Mouse (Mus musculus): ENCODE data around the gene Tfap2a.

Tfap2a gene

DNA sequence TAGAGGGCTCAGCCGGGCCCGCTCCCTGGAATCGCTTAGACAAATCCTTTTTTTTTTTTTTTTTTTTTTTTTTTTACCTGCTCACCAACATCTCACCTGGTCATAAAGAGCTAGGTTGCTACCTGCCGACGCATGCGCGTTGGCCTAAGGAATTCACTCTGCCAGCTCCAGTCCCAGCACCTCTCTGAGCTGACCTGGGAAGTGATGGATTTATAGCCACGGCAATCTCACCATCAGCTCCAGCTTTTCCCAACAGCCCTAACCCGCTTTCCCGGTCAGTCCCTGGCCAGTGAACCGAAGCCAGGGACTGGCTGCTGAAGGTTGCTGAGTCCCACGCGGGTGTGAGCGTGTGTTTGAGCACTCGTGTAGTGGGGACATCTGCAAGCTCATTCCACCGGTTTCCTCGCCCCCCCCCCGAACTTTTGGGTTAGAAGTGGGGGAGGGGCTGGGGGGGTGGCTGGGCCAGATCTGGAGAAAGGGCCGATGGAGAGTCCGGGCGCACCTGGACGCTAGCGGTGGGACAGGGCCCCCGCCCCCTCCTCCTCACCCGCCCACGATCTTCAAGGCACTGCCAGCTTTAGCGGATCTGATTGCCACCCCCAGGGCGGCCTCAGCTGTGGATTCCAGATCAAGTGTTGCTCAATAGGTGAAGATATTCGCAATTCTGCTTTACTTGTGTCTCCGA, at the start of gene Tfap2a:
TSS of gene Tfap2a (minus strand) at position 181 of the 685 bp plus-strand sequence.
- DNase-seq (ENCODE audit: low spot score in 2 of 2) = no peak

DNA sequence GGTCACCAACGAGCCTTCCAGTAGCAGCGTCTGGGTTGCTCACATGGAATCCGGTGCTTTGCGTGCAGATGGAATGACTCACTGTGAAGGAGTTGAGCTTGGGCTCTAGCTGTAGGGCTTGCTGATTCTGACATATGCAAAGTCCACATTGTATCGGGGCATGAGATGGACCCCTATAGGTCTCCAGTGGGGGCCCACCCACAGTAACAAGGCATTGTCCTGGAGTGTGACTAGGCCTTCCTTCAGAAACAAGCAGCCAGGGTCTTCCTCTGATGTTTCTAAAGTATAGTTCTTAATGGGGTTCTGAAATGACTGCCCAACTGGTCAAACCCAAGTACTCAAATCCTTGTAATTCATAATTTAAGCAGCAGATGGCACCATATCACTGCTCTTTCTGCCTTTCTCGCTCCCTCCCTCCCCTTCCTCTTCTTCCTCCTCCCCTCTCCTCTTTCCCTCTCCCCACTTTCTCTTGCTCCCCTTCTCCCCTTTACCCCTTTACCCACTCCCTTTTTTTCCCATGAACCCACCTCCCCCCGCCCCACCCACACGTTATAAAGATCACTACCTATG, 46.1 kb upstream of the Tfap2a start:
- no peak for DNase-seq (ENCODE audit: low spot score in 2 of 2)

GRCm38 (mm10) chr13:40757995-40758394, 19.8 kb upstream of the Tfap2a start:
- no peak for DNase-seq (ENCODE audit: low spot score in 2 of 2)

DNA sequence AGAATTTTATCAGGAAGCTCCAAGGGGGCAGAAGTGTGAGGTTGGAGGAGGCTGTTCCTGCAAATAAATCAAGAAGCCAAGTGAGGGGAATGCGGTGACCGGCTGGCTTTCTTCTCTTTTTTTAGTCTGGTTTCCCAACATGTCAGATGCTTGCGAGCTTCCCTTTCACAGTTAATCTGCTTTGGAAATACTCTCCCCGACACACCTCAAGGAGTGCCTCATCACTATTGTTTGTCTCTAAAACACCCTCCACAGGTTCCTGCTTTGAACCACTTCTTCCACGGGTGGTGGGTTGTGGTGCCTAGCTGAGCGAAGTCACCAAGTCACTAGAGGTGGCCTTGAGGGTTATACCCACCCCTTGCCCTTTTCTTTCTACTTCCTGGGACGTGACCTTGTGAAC, 18.2 kb upstream of the Tfap2a start:
- DNase-seq (ENCODE audit: low spot score in 2 of 2) = no peak

DNA sequence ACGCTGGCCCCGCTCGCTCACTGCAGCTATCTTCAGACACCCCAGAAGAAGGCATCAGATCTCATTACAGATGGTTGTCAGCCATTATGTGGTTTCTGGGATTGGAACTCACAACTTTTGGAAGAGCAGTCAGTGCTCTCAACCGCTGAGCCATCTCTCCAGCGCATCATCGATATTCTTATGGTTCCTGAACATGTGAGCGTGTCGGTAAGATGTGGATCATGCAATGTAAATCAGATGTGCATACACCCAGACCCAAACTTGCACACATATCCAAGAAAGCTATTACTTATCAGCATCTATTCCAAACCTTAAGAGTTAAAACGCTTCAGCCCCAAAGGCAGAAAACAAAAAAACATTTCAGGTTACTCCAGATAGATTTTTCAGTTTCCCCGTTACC, 15.9 kb upstream of the Tfap2a start:
- DNase-seq (ENCODE audit: low spot score in 2 of 2) = no peak

- DNase-seq (ENCODE audit: low spot score in 2 of 2) = no peak
Observed at GRCm38 (mm10) chr13:40751889-40752288, 13.7 kb upstream of the Tfap2a start.

- DNase-seq (ENCODE audit: low spot score in 2 of 2) = no peak
Observed at GRCm38 (mm10) chr13:40749603-40749905, 11.4 kb upstream of the Tfap2a start.

DNA sequence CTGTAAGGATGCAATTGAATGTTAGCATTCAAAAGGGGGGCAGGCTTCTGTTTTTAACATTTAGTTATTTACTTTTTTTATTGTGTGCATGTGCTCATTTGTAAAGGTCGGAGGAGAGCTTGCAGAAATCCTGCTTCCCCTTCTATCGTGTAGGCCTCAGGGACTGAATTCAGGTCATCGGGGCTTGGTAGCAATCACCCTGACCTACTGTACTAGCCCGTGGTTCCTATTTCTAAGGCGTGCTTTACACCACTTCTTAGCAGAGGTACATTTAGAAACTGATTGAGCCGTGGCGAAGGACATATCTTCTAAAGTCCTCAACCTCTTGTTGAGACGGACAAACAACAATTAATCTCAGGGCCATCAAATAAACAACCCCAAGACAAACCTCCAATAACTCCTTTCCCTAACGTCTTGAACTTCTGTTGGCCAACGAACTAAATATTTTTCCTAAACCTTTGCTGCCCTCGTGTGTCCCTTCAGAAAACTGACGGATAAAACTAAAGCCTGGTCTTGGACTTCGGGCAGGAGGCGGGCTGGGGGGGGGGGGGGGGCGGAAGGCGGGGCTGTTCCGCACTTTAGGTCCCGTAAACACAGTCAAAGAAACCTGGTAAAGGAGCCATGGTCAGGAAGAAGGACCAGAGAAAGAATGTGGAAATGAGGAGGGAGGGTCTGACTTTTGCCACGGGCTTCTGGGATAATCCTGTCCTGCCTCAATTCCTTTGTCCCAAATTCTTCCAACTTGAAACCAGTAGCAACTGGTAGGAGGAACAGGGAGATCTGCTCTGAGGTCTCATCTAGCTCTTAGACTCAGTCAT, 10.8 kb upstream of the Tfap2a start:
- no peak for DNase-seq (ENCODE audit: low spot score in 2 of 2)

DNA sequence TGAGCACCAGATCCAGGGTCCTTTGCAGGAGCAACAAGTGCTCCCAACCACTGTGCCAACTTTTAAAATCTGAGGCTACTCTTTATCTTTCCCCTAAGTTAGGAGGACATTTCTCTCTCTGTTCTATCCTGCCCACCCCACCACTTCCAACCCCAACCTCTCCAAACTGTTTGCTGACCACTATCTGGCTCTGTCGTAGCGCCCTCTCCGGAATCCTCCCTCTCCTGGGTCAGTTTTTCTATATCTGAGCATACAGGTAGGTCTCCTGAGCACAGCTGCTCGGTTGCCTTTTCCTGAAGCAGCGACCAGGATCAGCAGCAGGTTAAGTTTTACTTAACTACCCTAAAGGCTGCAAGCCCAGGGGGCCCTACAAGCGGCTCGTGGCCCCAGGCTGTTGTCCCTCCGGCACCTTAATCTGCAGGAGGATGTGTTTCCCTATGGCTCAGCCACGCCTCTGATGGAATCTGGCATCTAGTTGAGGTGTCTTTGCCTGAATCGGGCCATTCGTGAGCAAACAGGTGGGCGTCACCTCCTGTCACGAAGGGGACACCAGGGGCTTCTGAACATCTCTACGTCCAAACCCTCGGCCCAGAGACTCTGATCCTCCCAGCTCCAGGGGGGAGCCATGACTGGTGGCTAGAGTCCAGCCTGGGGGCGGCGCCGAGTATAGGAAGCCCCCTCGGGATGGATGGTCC, 6.1 kb upstream of the Tfap2a start:
- no peak for DNase-seq (ENCODE audit: low spot score in 2 of 2)

DNA sequence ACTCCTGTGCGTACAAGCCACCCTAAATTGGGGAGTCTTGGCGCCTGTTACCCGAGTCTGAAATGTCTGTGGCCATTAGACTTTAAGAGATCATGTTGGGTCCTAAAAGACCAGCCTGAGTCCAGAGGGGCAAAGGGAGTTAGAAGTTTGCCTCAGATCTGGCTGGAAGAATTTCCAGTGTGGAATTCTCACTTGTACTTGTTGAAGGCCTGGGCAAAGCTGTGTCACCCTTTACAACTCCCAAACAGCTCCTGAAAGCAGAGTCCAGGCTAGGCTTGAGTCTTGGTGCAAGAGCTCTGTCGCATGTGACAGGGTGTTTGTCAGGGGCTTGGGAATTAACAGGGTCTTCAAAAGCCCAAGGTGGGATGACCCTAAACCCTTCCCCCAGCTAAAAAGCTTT, 5.0 kb upstream of the Tfap2a start:
- DNase-seq (ENCODE audit: low spot score in 2 of 2) = no peak

- no peak for DNase-seq (ENCODE audit: low spot score in 2 of 2)
Observed at GRCm38 (mm10) chr13:40741841-40742550, 3.8 kb upstream of the Tfap2a start.

- no peak for DNase-seq (ENCODE audit: low spot score in 2 of 2)
Observed at GRCm38 (mm10) chr13:40741436-40741835, 3.3 kb upstream of the Tfap2a start.

- no peak for DNase-seq (ENCODE audit: low spot score in 2 of 2)
Observed at GRCm38 (mm10) chr13:40740727-40741360, 2.7 kb upstream of the Tfap2a start.

- no peak for DNase-seq (ENCODE audit: low spot score in 2 of 2)
Observed at GRCm38 (mm10) chr13:40739901-40740300, 1.7 kb upstream of the Tfap2a start.

GRCm38 (mm10) chr13:40739121-40739650, 1.0 kb upstream of the Tfap2a start:
- DNase-seq (ENCODE audit: low spot score in 2 of 2) = no peak

- no peak for DNase-seq (ENCODE audit: low spot score in 2 of 2)
Observed at GRCm38 (mm10) chr13:40737761-40738160, 415 bp downstream of the Tfap2a start.

DNA sequence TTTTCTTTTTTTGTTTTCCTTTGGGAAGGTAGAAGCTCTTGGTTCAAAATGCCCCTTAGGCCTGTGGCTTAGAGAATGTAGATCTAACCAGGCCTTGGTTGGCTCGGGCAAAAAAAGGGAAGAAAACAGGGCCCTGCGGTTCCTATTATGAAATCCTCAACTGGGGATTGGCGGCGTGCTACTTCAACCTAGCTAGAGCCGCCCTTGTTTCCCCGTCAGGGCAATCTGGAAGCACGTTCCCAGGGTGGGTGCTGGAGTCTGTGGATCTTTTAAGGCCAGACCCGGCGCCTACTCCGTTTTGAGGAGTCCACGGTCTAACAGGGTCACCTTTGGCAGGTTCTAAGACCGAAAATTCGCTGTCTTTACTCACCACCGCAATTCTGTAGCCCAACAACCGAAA, 1.1 kb downstream of the Tfap2a start:
- no peak for DNase-seq (ENCODE audit: low spot score in 2 of 2)

DNA sequence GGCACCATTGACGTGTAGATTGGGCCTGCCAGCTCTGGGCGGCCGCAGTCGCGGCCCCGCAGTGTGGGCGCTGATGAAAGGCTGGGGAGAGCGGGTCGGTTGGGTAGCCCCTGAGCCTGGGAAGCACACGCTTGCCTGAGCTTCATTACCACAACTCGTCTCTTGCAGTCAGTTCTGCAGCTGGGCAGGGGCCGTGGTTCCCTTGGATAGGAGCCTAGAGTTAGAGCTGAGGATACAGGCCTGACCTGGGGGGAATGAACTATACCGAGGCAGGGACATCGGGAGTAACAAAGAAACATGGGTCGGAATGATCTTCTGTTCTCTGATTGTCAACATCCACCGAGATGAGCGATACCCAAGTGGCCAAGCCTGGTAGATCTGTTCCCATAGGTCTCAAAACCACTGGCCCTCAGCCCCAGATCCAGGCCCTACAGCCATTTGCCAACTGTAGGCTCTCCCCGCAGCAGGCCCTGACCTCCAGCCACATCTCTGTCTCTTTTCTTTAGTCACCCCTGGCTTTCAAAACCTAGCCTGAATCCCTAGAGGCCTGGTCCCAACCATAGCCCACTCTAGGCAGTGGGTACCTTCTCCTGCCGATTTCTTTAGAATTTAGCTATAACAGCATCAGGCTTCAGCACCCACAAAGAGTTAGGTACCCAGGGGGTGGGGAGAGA, 1.9 kb downstream of the Tfap2a start:
- DNase-seq (ENCODE audit: low spot score in 2 of 2) = no peak

- DNase-seq (ENCODE audit: low spot score in 2 of 2) = no peak
Observed at GRCm38 (mm10) chr13:40735416-40736106, 2.6 kb downstream of the Tfap2a start.
